Mouse (Mus musculus) gastrocnemius, postnatal 10 days (tissue): Measurements from ENCODE around the gene Vav3. TPM values are rescaled to one million over a fixed set of nuclear protein-coding genes. Genes with fewer than 3 reads are reported as not detected.
"Not testable (repeated sequence)": the region's sequence is repeated elsewhere in the genome, so short reads cannot be mapped to it uniquely, and the experiment has no call there.

Experiments
- DNase-seq: peaks from one replicate; pipeline ENCODE4 v3.0.0; 2021; ENCODE audit warnings: mixed read lengths
- total RNA-seq, 2 experiments: library from RNA; stranded (reverse); gene quantifications; 2 replicates each; pipeline ENCODE4 v1.2.3; 2021

The Vav3 gene
- total RNA-seq, 2 experiments from 2014 or later: 6.0 to 7.3 TPM

DNA sequence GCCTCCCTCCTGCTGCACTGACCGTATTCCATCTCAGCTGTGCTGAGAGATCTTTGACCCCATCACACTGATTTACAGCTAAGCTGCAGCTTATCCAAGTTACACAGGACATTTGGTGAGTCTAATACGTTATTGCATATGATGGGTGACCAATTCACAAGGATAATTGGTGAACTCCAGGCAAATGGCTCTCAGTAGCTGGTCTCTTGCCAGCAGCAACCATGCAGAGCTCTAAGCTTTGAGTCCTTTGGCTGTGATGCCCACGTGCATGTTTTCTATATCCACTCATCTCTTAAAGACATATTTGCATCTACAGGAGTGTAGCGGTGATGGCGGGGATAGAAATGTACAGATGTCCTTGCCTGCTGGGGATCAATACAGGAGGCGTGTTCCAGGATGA, 99.5 kb downstream of the Vav3 start:
- no peak for DNase-seq

DNA sequence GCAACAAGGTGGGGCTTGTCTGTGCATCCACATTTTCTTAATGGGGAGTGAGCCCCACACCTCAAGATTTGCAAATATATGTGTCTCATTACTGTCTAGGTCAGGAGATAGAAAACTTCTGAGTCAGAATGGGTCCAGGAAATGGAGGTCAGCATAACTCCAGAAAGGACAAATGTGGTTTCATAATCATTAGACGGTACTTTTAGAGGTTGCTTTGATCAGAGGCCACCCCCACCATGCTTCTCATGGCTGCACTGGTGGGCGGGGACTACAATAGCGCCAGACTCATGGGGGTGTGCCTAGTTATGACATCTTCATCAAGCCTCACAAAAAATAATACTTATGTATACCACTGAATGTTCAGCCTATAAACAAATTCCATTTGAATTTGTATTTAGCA, 103.6 kb downstream of the Vav3 start:
- DNase-seq: no peak

DNA sequence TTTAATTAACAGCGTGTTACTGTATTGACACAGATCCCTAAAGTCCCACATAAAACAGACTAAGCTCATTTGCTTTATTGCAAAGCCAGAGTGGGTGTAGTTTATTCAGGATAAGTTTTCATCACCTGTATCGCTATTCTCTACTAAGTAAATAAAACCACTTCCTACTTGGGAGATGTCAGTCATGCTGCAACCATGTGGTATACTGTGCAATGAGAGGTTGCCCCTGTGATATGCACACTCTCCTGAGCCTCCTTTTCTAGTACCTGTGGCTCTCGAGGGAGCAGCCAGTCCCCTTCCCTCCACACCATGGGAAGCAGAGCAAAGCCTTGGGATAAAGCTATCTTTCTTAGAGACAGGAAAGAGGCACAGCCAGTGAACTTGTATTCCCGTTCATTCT, 106.5 kb downstream of the Vav3 start:
- DNase-seq: no peak

DNA sequence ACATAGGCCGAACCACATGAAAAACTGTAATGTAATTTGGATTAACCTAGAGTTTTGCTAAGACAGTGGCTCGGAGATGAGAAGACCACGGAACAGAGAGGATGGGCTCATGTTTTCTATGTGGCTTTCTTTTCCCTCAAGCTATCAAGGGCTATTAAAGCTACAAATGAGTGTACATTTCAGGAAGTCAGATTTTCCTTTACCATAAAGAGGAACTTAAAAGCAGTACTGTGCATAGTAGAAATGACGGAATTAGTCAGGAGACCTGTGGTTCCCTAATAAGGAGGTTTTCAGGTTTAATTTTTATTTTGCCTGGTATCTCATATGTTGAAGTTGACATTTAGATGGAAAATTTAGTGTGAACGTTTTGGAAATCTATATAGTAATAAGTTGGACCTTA, 107.8 kb downstream of the Vav3 start:
- DNase-seq: not testable (repeated sequence)

DNA sequence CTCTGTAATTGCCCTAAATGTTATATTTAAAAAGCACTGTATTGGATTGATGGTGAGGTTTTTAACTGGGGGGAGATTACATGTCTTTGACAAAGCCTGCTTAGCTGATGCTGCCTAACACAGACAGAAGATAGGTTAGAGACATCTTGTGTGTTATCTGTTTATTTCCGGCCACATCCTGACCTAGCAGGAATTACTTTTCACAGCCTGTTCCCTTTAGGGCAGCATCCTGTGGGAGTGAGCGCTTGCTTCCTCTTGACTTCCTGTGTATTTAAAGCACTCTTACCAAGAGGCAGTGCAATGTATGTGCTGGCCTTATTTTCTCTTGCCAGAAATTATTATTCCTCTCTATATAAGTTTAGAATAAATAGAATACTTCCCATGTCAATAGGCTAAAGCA, 111.5 kb downstream of the Vav3 start:
- DNase-seq: no peak

DNA sequence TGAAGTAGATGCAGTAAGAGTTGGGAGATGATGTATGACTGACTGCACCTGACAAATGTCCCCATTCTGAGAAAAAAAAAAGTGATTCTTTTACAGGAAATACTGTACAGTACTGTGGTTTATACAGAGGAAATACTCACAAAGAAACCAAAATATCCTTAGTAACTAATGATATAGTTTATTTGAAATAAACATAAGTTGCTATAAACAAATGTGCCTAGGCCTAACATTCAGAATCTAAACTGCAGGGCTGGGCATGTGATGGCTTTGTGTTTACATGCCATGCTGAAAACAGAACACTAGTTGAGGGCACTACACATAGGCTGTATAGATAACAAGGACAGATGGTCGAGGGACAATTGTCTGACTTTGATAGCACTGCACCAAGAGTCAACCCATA, 114.2 kb downstream of the Vav3 start:
- no peak for DNase-seq

DNA sequence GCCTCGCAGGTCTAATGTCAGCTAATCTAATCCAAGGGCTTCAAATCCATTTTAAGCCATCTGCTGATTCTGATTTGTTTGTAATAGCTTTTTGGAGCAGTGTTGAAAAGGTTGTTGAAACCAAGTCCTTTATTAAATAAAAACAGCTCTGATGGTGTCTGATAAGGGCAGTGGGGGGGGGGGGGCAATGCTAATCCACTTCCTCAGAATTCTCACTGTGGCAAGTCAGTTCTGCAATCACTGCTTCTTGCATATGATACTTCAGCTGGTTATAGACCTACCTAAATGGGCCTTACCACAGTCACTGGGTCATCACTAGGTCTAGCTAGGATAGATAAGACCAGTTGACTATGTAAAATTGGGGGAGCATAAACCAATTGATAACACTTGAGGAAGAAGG, 115.9 kb downstream of the Vav3 start:
- no peak for DNase-seq

DNA sequence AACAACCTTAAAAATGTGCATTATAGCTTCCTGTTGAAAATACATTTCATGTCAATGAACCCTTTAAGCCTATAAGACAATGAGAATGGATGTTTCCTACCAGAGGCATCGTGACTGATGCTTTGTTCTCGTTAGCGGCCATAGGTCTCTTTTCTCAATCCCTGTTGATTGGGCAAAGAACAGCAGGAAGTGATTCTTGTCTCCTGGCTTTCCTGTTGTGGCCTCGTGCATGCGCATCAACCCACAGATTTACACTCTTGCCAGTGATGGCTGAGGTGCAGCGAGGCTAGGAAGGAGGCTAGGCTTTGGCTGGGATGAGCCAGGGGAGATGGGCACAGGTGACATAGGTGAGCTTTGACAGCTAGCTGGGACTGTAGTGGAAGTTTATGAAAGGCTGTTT, 123.2 kb downstream of the Vav3 start:
- no peak for DNase-seq

DNA sequence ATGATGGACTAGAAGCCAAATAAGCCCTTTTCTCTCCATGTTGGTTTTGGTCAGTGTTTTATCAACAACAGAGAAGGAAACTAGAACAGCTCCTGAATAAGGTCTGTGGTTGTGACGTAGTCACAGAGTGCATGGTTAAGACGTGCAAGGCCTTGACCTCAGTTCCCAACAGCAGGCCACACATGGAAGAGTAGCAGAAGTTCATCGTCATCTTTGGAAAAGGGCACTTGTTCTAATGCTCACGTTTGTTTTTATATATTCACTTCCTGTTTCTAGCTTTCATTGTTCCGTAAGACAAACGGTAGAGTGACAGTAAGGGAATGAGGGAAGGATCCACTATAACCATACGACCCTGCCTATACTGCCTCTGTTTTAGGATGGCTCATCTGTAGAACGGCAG, 124.1 kb downstream of the Vav3 start:
- DNase-seq: no peak

DNA sequence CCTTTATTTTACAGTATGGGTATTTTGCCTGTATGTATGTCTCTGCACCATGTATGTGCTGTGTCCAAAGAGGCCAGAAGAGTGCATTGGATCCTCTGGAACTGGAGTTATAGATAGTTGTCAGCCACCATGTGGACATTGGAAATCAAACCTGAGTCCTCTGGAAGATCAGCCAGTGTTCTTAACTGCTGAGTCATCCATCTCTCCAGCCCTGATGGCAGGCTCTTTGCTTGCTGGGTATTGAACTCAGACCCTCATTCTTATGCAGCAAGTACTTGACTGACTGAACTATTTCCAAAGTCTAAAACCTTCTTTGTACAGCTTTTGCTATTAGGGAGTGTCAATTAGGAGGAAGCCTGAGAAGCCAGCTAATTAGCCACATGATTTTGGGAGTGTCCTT, 126.1 kb downstream of the Vav3 start:
- DNase-seq: no peak

DNA sequence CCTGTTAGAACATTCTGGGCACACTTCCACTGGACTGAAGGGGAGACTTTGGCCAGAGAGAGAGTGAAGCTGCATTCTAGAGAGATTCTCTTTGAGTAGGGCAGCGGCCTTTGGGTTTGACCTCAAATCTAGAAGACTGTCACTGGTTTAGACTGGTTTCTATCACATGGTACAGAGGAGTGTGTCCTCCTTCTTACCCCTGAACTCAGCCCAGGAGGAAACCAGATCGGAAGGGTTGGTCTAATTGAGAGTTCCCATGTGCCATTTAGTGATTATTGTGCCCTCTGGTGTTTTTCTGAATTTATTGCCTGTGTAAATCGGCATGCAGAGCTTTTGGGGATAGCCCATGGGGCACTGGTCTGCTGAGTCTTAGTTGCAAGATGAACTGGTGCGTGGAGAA, 126.8 kb downstream of the Vav3 start:
- DNase-seq: no peak

DNA sequence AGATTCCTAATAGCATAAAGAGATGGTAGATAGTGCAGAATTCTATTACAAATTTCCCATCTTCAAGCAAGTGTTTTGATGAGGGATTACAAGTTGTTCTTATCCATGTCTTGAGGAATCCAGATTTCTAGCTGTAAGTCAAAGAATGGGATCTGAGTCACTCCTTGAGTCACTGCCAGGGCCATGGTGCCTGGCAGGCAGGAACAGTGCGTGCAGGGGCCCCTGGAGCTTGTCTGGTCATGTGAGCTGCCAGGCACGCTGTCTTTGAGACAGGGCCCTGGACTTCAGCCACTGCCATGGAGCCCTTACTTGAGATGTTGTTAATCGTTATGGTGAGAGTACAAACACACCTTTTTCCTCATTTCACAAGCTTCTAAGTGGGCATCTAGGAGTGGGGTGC, 129.0 kb downstream of the Vav3 start:
- DNase-seq: peak; percentile 15

DNA sequence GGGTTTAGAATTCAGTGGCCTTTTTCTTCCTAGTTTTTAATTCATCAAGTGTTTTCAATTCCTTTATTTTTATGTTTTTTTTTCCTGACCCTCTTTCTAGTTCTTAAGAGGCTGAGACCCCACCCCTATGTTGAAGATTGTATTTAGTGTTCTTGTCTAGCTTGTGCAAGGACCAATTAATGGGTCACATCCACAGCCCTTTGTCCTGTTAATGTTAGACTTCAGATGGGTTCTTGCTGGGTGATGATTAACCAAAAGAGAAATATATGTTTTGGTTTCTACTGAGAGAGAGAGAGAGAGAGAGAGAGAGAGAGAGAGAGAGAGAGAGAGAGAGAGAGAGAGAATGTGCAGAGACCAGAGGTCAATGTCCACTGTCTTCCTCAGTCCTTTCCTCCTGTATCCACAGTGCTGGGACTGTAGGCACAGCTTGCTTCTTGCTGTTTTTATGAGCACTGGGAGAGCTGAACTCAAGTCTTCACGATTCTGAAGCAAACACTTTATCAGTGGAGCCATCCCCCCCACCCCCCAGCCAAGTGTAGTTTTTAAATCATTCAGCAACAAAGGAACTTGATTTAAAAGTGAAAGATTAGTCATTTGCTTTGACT, 130.3 kb downstream of the Vav3 start:
- DNase-seq: no peak

DNA sequence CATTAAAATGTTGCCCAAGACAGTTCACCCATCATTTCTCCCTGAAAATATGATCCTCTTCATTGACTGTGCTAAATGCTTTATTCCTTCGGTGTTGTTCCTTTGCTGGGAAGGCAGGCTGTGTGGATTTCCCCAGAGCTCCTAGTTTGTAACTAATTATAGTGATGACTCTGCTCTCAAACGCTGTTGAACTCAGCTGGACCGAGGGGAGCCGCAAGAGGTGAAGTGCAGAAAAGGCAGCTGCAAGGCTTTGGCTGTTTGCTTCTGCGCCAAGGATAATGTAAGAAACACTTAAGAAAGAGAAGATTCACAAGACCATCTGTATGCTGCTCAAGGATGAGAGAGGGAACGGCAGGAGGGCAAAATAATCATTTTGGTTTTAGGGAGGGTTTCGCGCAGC, 136.1 kb downstream of the Vav3 start:
- DNase-seq: peak; percentile 23

DNA sequence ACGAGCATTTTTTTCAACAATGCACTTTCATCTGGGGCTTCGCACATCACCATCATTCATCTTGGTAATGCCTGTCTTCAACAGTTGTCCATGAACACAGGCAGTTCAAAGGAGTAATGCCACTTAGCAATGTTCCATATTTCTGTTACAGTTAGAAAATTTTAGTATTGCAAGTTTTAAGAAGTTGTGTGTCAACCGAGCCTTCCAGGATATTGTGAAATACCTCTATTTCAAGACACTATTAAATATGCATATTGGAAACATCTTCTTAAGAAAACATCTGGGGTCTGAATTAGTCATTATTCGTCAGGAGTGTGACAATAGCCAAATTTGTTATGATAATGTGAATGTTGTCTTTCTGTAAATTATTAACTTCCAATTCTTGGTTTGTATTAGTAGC, 137.8 kb downstream of the Vav3 start:
- DNase-seq: no peak

DNA sequence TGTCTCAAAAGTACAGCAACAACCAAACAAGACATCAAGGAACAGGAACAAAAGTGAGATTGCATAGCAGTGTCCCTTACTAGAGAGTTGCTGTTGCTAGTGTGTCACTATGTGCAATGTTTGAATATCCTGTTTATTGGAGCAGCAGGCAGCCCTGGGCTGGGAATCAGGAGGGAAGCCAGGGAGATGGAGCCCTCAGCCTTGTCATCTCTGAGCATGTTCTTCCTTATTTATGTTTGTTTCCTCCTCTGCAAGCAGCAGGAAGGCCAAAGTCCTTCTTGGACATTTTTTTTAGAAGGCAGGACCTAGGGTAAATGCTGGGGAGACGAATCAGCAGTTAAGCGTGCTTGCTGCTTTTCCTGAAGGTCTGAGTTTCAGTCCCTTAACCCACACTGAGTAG, 140.2 kb downstream of the Vav3 start:
- DNase-seq: no peak

DNA sequence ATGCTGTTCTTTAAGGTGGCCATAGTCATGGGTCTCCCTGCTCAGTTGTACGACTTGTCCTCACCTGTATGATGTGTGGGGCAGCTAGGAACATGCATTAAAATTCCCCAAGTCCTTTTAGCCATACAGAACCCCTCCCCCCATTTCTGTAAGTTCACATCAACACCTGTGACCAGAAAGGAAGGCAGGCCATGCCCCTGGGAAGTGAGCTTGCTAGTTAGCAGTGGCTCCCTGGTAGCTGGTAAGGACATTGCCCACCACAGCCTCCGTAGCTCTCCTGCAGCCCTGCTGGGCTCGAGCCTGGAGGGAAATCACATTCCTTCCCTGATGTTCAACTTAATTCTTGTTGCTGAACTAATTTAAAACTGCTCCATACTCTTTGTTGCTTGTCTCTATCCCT, 146.3 kb downstream of the Vav3 start:
- DNase-seq: no peak

DNA sequence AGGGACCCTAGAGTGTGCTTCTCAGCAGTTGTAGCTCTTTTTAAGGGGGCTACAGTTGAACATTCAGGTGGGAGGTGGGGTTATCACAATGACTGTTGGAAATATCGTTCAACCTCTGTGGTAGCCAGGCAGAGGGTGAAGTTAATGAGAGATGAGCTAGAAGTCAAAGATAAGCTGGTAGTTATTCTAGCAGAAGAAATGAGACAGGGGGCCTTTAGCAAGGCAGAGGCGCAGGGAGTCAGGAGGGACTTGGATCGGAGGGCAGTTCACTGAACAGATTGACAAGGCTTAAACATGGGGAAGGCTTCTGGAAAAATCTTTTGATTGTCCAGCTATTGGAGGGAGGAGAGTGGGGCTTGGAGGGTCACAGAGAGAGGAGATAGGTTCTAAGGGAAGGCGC, 147.4 kb downstream of the Vav3 start:
- DNase-seq: no peak

DNA sequence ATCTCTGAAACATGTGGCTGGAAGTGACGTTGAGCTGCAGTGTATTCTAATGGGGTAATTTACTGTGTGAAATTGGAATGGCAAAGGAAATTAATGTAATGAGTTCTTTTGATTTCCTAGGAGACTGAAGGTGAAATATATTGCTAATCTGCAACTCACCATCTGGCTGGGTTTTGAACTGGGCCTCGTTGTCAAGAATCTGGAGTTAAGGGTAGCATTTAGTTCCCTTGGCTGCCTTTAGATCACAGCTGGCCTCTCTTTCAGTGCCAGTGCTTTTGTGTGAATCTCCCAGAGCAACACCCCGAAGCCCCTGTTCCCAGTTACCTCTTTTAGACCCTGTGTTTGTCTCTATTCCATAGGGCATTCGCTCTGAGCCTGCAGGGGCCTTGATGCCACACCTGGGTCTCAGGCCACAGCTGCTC, 148.3 kb downstream of the Vav3 start:
- DNase-seq: no peak

DNA sequence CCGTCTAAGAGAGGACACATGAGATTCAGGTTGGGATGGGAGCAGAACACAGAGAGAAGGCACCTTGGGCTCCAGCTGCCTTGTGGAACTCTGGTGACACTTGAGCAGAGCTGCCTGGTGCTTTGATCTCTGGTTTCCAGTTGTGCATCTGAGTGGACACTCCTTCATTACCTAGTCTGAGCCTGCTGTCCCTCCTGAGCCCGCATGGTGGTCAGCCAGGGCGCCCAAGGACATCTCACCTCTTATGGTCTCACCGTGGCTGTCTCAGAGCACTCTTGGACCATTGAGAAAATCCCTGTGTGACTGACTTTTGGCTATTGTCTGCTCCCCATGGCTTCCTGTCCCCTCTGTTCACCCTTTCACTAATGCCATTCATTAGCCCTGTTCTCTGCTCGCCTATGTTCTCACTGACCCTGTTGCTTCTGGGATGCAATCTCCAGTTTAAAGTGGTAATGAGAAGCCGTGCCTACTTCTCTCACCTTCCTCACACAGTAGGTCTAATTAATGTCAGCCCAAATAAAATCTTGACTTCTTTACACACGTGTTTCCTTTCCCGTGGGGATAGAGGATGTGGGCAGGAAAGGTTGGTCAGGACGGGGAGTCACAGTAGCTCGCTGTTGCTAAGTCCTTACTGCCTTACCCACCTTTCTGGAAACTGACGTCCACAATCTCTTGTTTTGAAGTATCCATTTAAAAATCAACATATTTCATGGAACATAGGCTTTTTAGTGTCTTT, 150.3 kb downstream of the Vav3 start:
- DNase-seq: no peak

DNA sequence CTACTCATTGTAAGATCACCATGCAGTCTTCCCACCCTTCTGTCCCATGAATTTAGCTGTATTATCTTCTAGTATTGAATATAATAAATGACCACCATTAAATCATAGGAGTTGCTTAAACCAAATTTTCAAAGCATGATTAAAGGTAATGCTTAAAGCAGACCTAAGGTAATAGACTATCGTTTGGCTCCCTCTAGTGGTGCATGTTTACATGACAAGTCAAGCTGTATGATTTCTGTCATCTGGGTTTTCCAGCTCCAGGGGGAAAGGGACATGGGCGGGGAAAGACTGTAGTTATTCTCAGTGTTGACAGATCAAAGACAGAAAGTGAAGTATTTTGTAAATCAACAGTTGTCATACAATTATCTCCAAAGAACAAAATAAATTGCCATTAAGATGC, 151.1 kb downstream of the Vav3 start:
- DNase-seq: peak; percentile 66

DNA sequence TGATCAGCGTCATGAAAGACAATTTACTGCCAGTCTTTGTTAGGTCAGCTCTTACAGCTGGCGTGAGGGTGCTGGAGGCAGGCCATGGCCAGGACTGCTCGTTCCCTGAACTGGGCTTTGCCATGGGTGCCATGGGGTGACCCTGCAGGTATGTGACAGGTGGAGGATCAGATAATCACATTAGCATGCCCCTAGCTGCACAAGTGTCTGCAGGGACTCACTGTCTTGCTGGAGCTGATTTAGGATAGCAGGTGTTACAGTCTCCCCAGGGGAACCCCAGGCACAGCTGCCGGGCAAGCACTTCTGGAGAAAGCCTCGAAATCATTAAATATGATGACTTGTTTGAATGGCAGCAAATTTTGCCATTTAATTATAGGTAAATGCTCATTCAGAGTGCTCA, 156.0 kb downstream of the Vav3 start:
- DNase-seq: no peak

DNA sequence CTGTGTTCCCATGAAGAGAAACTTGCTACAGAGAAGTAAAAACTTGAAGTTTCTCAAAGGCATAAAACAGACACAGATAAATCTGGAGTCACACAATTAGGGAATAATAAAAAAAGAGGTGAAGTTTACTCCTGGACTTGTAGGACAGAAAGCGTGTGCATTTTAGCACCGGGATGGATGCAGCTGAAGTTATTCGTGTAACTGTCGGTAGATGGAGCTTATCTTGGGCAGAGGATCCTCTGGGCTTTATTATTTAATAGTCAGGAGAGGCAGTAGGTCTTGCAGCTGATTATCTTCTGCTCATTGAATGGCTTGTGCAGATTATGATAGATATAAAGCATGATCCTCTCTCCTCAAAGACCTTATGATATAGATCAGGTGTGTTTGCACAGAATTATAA, 156.6 kb downstream of the Vav3 start:
- DNase-seq: no peak

DNA sequence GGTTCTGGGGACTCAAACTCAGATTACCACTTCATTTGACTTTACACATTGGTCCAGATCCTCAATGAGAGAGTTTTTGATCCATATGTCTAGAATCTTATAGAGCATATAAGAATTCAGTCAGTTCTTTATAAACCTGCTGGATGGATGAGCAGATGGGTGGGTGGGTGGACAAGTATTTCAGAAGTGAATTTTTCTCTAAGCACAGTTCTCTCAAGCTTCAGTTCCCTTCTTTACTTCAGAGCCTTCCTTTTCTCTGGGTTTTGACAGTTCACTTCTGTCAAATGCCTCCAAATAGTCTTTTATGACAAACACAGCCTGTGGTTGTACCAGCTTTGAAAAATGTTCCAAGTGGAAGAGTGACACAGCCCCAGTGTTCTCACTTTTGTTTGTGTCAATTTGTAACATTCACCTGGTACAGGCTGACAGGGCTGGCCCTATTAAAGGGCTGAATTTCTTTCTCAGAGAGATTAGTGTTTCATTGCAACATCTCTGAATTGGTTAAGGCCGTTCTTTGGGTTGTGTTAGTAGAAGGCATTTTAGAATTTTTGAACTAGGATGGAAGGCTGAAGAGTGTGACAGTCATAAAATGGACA, 159.5 kb downstream of the Vav3 start:
- no peak for DNase-seq
